ENCODE assay signal across 27 mouse cellular contexts in genomic region chr3:40049721-40050120, GRCm38 (mm10).
DNase-seq lines count a peak whose midpoint lies in the region; ATAC-seq and TF ChIP-seq lines count a peak whose summit lies in the region.
"Had no signal": no experiment of that assay in that cellular context is flagged by ENCODE, and none has a peak within 500 bp of the region (broad histone marks: within the 10 kb centered on the region; RNA-seq: fewer than 3 reads in every experiment).

No protein-coding gene starts in this region.

- WGBS in limb, embryonic 13.5 days, result 52% methylated on average over 4 of the region's 4 CpGs
- WGBS in limb, embryonic 10.5 days, result 75% methylated on average over 4 of the region's 4 CpGs
- 30% methylated on average over 4 of the region's 4 CpGs for WGBS in embryonic facial prominence, embryonic 13.5 days
- WGBS in midbrain, embryonic 14.5 days, result 82% methylated on average over 4 of the region's 4 CpGs

- no peak overlapping the region for H3K4me3 ChIP-seq in gastrocnemius, adult 2 months
- no peak overlapping the region for H3K4me3 ChIP-seq in limb, embryonic 13.5 days
- no peak overlapping the region for H3K4me3 ChIP-seq in limb, embryonic 10.5 days
- H3K4me3 ChIP-seq in embryonic facial prominence, embryonic 13.5 days, result no peak overlapping the region
- no peak overlapping the region for H3K4me3 ChIP-seq in midbrain, embryonic 14.5 days (replicated peaks; ENCODE audit: low read depth, low read length)
- H3K4me3 ChIP-seq: embryonic facial prominence, embryonic 15.5 days; forebrain, embryonic 12.5 days; forebrain, embryonic 15.5 days; heart, embryonic 12.5 days; heart, embryonic 15.5 days; hindbrain, embryonic 10.5 days; hindbrain, embryonic 13.5 days had no signal

- H3K4me2 ChIP-seq in limb, embryonic 13.5 days (replicated peaks), result no peak overlapping the region
- H3K4me2 ChIP-seq in embryonic facial prominence, embryonic 13.5 days, result no peak overlapping the region
- H3K4me2 ChIP-seq in midbrain, embryonic 14.5 days (ENCODE audit: low read length), result no peak overlapping the region
- H3K4me2 ChIP-seq: embryonic facial prominence, embryonic 15.5 days; forebrain, embryonic 12.5 days; forebrain, embryonic 15.5 days; heart, embryonic 12.5 days; heart, embryonic 15.5 days; hindbrain, embryonic 13.5 days had no signal

- H3K27me3 ChIP-seq in limb, embryonic 13.5 days, result no peaks in the 10 kb centered on the region
- H3K27me3 ChIP-seq in limb, embryonic 10.5 days (ENCODE audit: low read depth, poor library complexity, severe bottlenecking), result no peaks in the 10 kb centered on the region
- H3K27me3 ChIP-seq in embryonic facial prominence, embryonic 13.5 days, result no peaks in the 10 kb centered on the region
- H3K27me3 ChIP-seq in midbrain, embryonic 14.5 days (ENCODE audit: control insufficient read depth, insufficient read depth, low read length), result no peaks in the 10 kb centered on the region
- H3K27me3 ChIP-seq: embryonic facial prominence, embryonic 15.5 days; forebrain, embryonic 12.5 days; forebrain, embryonic 15.5 days; heart, embryonic 12.5 days; heart, embryonic 15.5 days; hindbrain, embryonic 13.5 days had no signal

- no peak for ATAC-seq in limb, embryonic 13.5 days (ENCODE audit: low FRiP score, low read depth)
- ATAC-seq in embryonic facial prominence, embryonic 13.5 days (ENCODE audit: insufficient number of reproducible peaks, insufficient read depth, low FRiP score, low TSS enrichment, low read depth), result no peak
- no peak for ATAC-seq in midbrain, embryonic 14.5 days (ENCODE audit: low FRiP score, low TSS enrichment)
- ATAC-seq: activated CD4-positive, CD25-positive, alpha-beta regulatory T cell, adult 4 months; CD4-positive, CD25-positive, alpha-beta regulatory T cell, adult 4 months; forebrain, embryonic 15.5 days; hindbrain, embryonic 16.5 days; intestine, embryonic 16.5 days had no signal

- intact Hi-C loops in gastrocnemius, adult 2 months (cut with DNase I), result no loop called here

- H3K9ac ChIP-seq in limb, embryonic 13.5 days, result no peak overlapping the region
- no peak overlapping the region for H3K9ac ChIP-seq in embryonic facial prominence, embryonic 13.5 days
- H3K9ac ChIP-seq in midbrain, embryonic 14.5 days (replicated peaks; ENCODE audit: low read length), result no peak overlapping the region
- H3K9ac ChIP-seq: embryonic facial prominence, embryonic 15.5 days; forebrain, embryonic 12.5 days; forebrain, embryonic 15.5 days; heart, embryonic 12.5 days; heart, embryonic 15.5 days; hindbrain, embryonic 13.5 days had no signal

- peaks cover 7% of the 10 kb centered on the region for H3K4me1 ChIP-seq in limb, embryonic 13.5 days
- 0 out of 2 replicates have a peak, but pooled peaks cover 5% of the 10 kb centered on the region for H3K4me1 ChIP-seq in limb, embryonic 10.5 days
- H3K4me1 ChIP-seq in embryonic facial prominence, embryonic 13.5 days, result peaks cover 7% of the 10 kb centered on the region
- H3K4me1 ChIP-seq in midbrain, embryonic 14.5 days (ENCODE audit: control insufficient read depth, insufficient read depth, low read length), result no peaks in the 10 kb centered on the region
- H3K4me1 ChIP-seq: forebrain, embryonic 12.5 days; heart, embryonic 12.5 days; heart, embryonic 15.5 days; hindbrain, embryonic 10.5 days; hindbrain, embryonic 13.5 days had no signal

- no peak for DNase-seq in gastrocnemius, adult 2 months
- no peak for DNase-seq in gastrocnemius, adult 18-20 months (ENCODE audit: low spot score)
- DNase-seq in limb, embryonic 10.5 days (ENCODE audit: low spot score), result no peak
- peak; percentile 6 for DNase-seq in NIH3T3 (ENCODE audit: low read depth)
- no peak for DNase-seq in midbrain, embryonic 14.5 days
- DNase-seq: adrenal gland, adult 8-10 months; adrenal gland, postnatal 25 days; cerebellum, adult 18-20 months; cerebellum, adult 9-10 months; cerebellum, postnatal 14 days; gastrocnemius, postnatal 25 days; heart, adult 18-20 months; heart, postnatal 10 days; heart, postnatal 36 days had no signal

- 0 out of 2 replicates have a peak overlapping the region, but pooled peaks have one; percentile 20 for H3K27ac ChIP-seq in gastrocnemius, adult 2 months
- peak overlapping the region; percentile 1; the same call in 1 of the 2 replicates for H3K27ac ChIP-seq in limb, embryonic 13.5 days
- H3K27ac ChIP-seq in limb, embryonic 10.5 days, result no peak overlapping the region
- H3K27ac ChIP-seq in embryonic facial prominence, embryonic 13.5 days, result peak overlapping the region; percentile 68
- no peak overlapping the region for H3K27ac ChIP-seq in midbrain, embryonic 14.5 days (replicated peaks; ENCODE audit: low read depth, low read length)
- H3K27ac ChIP-seq: forebrain, embryonic 12.5 days; forebrain, embryonic 15.5 days; heart, embryonic 15.5 days; hindbrain, embryonic 10.5 days; hindbrain, embryonic 13.5 days had no signal

- no peak for TF ChIP-seq CTCF in gastrocnemius, adult 2 months (IDR thresholded peaks at IDR 0.05)

- H3K9me3 ChIP-seq in limb, embryonic 13.5 days, result no peaks in the 10 kb centered on the region
- H3K9me3 ChIP-seq in limb, embryonic 10.5 days (replicated peaks), result no peaks in the 10 kb centered on the region
- no peaks in the 10 kb centered on the region for H3K9me3 ChIP-seq in embryonic facial prominence, embryonic 13.5 days
- no peaks in the 10 kb centered on the region for H3K9me3 ChIP-seq in midbrain, embryonic 14.5 days (ENCODE audit: control insufficient read depth, low read length)
- H3K9me3 ChIP-seq: embryonic facial prominence, embryonic 15.5 days; forebrain, embryonic 12.5 days; forebrain, embryonic 15.5 days; heart, embryonic 12.5 days; heart, embryonic 15.5 days; hindbrain, embryonic 10.5 days; hindbrain, embryonic 13.5 days had no signal

- H3K36me3 ChIP-seq in limb, embryonic 13.5 days, result no peaks in the 10 kb centered on the region
- no peaks in the 10 kb centered on the region for H3K36me3 ChIP-seq in limb, embryonic 10.5 days
- no peaks in the 10 kb centered on the region for H3K36me3 ChIP-seq in embryonic facial prominence, embryonic 13.5 days
- H3K36me3 ChIP-seq in midbrain, embryonic 14.5 days (ENCODE audit: control insufficient read depth, insufficient read depth, low read length), result no peaks in the 10 kb centered on the region
- H3K36me3 ChIP-seq: embryonic facial prominence, embryonic 15.5 days; forebrain, embryonic 12.5 days; forebrain, embryonic 15.5 days; heart, embryonic 12.5 days; heart, embryonic 15.5 days; hindbrain, embryonic 10.5 days; hindbrain, embryonic 13.5 days had no signal

Comparison
In these comparisons a context has a peak if more than half of its experiments do, and no peak if none do; other contexts are left out.
1. H3K27ac ChIP-seq: peak in gastrocnemius, adult 2 months (single experiment), limb, embryonic 13.5 days (single experiment) and embryonic facial prominence, embryonic 13.5 days (single experiment); none in limb, embryonic 10.5 days (single experiment) and midbrain, embryonic 14.5 days (single experiment).